Mouse (Mus musculus) MN1 (cell line): ENCODE data around the gene Yeats2.
"Not testable (repeated sequence)": the region's sequence is repeated elsewhere in the genome, so short reads cannot be mapped to it uniquely, and the experiment has no call there.

Source experiments
- DNase-seq: peaks from one replicate; pipeline ENCODE4 v3.0.0-alpha.2; 2016; ENCODE audit warnings: low spot score

Gene Yeats2

DNA sequence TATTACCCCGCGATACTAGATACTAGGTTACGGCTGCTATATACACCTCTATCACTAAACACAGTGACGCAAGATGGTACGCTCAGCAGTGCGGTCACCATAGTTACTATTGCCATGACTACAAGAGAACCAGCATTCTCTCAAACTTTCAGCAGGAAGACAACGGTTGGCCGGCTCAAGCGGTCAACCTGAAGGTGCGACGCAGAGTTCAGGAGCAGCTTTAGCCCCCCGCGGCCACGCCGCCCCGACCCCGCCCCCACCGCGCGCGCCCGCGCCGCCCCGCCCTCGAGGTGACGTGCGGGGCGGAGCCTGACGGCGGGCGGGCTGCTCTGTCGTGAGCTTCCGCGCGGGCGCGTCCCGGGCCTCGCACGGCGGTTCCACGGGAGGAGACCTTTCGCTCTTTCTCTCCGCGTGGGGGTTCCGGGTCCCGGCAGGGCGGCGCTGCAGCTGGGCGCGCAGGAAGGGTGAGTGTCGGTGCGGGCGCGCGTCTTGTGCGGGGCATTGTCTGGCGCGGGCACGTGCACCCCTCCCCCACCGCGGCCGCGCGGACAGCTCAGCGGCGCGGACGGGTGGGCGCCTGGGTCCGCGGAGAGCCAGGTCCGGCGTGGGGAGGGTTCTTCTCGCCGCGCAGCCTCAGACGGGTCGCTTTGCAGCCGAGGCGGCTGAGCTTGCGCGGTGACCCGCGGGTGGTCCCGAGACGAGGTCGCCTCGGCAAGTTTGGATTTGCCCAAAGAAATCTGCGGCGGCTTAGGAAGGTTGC is at the start of gene Yeats2:
Gene Yeats2, plus strand, starts transcription at position 292 of the 760 bp plus-strand sequence.
- DNase-seq, result peak; percentile 89

DNA sequence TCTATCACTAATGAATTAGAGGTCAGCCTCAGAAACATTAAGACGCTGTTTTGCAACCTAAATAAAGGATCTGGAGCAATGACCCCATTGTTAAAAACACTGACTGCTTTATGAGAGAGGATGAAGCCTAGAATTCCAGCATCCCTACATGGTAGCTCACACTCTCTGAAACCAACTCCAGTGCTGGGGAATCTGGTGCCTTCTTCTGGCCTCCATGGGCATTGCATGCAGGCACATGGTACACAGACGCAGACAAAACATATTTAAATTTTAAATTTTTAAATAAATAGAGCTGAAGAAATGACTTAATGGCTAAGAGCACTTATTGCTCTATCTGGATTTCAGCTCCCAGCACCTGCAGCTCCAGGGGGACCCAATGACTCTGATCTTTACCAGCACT is 44.9 kb upstream of the Yeats2 start:
- no peak for DNase-seq

DNA sequence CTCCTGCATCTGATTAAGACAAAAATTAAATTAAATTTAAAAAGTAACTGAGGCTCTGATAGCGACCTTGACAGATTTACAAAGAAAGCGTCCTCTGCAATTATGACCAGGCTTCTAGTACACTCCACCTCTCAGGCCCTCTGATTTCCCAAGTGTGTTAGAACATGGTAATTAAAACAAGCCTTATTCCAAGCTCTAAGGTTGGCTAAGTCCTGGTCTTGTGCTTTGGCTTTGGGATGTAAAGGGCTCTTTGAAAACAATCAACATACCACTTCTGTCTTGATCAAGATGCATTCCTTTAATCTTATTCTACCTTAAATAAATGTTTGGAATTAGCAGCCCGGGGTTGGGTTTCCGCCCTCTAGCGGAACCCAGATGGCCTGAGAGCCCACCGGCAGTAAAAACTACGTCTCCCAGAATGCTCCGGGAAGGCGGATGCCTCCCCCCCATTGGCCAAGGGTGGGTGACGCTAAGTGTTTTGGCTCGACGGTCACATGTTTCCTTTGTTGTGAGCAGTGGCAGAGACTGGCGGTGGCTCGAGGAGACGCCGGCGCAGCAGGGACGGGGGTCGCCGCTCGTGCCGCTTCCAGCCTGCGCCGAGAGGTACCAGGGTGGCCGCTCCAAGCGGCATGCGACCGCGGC is 43.7 kb upstream of the Yeats2 start, which contains the start of gene Klhl24:
Gene Klhl24, plus strand, starts transcription at position 474 of the 642 bp plus-strand sequence.
- peak; percentile 94 for DNase-seq

DNA sequence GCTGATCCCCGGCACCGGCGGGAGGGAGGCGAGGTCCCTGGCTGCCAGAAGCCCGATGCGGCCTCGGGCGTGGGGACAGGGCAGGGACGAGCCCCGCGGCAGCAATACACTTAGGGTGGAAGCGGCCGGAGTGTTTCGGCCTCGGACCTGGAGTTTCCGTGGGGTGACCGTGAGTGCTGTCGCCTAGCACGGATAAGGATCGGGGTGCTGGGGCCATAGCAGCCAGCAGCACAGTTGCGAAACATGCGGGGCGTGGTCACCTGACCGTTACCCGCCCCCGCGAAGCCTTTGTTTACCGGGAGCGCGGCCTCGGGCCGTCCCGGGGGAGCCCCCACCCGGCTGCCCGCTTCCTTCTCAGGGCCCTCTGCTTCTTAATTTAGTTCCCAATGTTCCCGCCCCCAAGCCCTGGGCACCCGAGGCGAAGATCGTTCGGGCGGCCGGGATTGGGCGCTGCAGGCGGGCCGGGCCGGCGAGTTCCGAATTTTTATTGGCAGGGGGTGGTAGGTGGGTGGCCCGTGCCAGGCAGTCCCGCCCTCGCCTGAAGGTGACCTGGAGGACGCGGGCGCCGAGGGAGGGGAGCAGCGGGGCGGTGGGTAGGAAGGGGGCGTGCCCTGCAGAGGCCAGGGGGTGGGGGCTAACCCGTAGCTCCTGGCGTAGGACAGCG is 43.0 kb upstream of the Yeats2 start:
- DNase-seq, result peak; percentile 92

DNA sequence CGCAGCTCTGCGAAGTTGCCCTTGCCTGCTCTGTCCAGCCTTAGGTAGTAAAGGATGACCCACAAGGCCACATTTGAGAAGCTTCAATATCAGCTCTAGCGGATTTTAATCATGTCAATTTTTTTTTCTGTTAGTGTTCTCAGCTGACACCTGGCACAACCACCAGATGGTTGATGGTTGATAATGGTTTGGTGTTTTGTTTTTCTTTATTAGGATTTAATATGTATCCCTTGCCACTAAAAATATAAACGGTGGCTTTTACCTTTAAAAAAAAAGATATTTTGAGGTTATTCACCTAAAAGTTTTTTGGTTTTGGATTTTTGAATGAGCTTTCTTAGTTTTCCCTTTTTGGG is 42.5 kb upstream of the Yeats2 start:
- no peak for DNase-seq

DNA sequence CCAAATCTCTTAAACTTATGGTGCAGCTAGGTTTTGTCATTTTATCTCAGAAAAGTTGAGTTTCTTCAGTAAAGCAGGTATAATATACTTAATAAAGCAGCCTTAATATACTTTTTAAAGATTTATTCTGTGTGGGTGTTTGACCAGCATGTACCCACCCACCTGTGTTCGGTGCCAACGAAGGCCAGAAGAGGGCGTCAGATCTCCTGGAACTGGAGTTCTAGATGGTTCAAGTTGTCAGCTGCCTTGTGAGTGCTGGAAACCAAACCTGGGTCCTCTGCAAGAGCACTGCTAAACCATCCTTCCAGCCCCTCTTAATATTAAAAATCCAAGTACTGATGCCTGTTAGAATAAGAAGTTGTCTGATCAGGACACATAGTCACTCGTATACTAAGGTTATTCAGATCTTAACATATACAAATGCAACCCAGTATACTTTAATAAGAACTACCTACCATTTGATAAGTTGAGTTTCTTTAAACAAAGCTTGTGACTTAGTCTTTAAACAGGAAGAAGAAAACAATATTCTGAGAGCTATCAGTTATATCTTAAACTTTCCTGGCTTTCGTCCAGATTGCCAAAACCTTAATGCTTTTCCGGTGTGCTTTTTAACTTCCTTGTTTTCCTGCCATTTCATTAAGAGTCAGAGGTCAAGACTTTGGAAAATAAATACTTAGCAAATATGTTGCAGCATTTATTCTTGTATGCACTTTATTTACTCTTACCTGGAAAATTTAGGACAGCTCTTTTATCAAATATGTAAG is 41.8 kb upstream of the Yeats2 start:
- no peak for DNase-seq

DNA sequence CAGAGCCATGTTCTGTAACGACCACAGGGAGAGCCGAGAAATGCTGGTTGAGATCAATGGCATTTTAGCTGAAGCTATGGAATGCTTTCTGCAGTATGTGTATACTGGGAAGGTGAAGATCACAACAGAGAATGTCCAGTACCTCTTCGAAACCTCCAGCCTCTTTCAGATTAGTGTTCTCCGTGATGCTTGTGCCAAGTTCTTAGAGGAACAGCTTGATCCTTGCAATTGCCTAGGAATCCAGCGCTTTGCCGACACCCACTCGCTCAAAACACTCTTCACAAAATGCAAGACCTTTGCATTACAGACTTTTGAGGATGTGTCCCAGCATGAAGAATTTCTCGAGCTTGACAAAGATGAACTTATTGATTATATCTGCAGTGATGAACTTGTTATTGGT is 33.9 kb upstream of the Yeats2 start:
- no peak for DNase-seq

DNA sequence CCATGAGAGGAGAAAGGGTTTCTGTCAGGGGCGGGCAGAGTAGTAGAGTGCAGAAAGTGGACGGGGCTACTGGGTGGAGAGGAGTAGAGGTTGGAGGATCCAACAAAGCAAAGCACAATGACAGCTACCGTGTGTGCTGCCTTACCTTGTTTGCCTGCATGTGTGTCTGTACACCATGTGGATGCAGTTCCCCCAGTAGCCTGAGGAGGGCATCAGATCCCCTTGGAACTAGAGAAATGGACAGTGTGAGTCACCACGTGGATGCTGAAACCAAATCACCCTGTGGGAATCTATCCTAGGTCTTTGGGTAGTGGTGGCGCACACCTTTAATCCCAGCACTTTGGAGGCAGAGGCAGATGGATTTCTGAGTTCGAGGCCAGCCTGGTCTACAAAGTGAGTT is 31.9 kb upstream of the Yeats2 start:
- no peak for DNase-seq

DNA sequence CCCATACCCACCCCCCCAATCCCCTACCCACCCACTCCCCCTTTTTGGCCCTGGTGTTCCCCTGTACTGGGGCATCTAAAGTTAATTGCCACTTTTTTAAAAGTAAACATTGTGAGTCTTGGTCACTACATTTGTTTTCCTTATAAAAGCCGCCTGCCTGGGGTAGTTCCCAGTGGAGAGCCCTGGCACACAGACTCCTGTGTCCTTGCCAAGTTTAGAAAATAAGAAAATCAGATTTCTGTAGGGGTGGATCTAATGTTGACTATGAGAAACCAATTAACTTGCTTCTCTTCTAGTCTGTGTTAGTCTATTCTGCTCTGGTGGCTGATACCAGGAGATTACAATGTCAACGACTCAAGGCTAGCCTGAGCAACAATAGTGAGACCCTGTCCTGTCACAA is 28.2 kb upstream of the Yeats2 start:
- DNase-seq, result no peak

DNA sequence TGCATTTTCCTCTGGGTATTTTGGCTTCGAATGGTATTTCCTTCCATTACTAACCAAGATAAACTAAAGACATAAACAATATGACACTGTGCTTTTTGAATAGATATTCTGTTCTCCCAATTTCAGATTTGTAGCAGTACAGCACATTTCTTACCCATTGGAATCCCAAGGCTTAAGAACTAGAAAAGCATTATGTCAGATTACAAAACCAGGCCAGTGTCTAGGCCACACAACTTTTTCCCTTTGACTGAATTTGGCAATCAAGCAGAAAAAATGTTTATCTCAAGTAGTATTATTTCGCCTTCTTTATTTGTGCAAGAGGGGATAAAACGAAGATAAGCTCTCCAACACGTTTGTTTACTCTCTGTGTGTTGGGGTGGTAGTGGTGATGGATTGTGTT is 24.8 kb upstream of the Yeats2 start:
- no peak for DNase-seq

DNA sequence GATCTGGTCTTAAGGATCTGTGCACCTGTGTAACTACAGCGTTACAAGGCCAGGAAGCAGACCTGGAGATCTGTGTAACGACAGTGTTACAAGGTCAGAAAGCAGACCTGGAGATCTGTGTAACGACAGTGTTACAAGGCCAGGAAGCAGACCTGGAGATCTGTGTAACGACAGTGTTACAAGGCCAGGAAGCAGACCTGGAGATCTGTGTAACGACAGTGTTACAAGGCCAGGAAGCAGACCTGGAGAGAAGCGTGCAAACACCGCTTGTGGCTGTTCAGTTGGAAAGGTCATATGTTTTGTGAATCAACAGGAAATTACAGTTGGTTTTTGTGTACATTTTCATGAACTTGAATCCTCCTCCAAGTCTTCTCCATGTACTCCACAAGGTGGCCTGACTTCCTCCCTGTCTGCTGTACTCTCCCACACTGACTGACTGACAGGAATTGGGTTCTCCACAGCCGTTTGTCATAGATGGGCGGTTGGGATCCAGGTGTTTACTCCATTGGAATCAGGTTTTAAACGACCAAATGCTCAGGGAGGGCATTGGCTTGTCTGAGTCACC is 14.5 kb upstream of the Yeats2 start:
- not testable (repeated sequence) for DNase-seq

DNA sequence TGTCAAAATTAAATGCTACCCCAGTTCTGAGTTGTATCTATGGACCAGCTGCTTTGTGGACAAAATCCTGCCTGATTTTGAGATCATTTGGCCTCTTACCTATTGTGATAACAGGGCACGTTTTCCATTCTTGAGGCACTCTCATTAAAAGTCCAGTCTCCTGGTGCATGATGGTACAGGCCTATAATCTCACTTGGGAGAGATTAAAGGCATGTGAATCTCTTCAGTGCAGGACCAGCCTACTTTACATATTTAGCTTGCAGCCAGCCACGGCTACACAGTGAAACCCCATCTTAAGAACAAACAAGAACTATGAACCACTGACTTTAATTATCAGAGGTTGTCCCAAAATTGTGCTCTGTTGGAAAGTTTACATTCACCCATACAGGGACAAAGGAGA is 10.5 kb upstream of the Yeats2 start:
- DNase-seq, result no peak

DNA sequence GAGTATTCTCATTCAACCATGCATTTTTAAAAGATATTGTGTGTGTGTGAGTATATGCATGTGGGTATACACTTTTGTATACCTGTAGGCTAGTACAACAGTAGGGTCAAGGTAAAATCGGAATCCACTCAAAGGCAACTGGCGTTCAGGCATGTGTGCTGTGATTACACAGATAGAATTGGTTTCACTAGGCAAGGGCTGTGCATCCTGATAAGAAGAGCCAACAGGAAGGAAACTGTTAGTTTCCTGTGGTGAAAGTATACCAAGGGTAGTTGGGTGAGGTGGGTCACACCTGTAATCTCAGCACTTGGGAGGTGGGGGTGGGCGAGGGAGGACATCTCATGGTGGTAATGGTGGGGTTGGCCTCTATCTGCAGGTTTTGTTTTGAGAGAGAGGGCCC is 3.7 kb downstream of the Yeats2 start:
- no peak for DNase-seq

DNA sequence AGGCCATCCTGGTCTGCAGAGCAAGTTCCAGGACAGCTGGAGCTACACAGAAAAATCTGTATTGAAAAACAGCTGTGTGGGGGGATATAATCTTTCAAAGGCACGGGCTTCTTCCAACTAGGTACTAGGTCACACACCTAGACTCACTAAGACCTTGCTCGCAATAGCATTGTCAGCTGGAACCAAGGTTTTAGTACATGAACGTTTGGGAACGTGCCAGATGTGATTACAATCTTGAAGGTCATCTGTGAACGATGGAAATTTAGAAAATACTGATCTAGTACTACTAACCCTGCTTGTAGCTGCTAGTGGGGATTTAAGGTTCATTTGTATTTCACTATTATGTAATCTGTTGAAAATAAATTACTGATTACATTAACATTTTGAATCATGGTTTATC is 11.1 kb downstream of the Yeats2 start:
- DNase-seq, result no peak

DNA sequence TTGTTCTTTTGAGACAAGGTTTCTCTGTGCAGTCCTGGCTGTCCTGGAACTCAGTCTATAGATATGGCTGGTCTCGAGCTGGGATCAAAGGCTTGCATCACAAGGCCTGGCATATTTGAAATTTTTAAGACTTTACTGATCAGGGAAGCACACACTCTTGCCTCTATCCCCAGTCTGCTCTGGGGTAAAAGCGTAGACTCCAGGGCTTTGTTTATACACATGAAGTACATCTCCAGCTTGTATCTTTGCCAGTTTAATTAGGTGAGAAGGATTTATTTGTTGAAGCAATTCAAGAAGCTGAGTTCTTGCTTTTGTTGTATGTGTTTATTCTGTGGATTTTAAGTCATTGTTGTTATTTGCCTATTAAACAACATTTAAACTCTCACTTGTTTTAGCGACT is 12.9 kb downstream of the Yeats2 start:
- no peak for DNase-seq

DNA sequence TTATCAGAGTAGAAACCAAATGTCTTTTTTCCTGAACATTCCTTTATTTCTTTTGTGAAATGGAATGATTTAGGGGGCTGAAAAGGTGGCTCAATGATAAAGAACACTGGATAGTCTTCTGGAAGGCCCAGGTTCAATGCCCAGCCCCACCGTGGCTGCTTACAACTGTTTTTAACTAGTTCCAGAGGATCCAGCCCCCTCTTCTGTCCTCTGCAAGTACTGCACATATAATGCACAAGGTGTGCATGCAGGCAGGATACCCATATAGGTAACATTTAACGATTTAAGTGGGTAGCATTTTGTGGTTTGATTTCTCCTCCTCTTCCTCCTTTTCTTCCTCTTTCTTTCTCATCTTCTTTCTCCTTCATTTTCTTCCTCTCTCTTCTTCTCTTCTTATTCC is 19.3 kb downstream of the Yeats2 start:
- no peak for DNase-seq

DNA sequence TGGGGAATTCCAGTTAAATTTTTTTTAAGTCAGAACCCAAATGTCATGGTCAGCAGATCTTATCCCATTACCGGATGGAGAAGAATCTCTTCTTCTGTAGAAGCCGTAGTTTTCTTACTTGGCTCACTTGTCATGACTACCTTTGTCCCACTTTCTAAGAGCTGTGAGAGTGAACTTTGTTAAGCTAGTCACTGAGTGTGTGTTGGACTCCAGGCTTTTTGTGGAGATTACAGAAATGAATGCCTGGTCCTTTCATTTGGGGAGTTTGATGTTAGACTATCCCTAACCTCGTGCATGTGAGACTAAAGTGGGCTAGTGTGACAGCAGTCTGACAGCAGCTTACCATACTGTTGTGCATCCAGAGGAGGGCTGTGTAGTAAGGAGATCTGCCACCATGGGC is 28.2 kb downstream of the Yeats2 start:
- no peak for DNase-seq

DNA sequence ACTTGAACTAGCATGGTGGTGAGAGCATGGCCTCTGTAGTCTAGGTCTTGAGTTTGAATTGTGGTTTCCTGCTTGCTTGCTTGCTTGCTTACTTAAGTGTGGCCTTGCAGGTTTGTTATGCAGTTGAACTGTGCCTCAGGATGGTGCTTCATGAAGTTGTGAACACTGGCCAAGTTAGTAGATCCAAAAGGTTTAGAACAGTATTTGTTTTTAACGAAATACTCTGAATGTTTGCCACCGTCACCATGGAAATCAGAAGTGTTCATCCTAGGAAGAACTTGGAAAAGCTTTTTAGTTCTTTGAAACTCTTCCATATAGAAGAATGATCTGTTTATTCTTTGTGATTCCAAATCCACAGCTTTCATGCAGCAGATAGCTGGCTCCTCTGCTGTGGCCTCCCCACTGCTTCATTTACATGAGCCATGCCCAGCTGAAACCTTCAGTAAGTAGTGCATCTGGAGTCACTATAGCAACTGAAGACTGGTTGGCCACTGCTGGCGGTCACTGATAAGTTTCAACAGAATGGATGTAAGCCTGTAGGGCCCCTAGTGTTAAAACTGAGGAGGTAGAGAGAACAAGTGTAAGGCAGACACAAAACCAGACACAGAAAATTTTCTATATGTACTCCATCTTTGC is 28.7 kb downstream of the Yeats2 start:
- DNase-seq, result peak; percentile 16

DNA sequence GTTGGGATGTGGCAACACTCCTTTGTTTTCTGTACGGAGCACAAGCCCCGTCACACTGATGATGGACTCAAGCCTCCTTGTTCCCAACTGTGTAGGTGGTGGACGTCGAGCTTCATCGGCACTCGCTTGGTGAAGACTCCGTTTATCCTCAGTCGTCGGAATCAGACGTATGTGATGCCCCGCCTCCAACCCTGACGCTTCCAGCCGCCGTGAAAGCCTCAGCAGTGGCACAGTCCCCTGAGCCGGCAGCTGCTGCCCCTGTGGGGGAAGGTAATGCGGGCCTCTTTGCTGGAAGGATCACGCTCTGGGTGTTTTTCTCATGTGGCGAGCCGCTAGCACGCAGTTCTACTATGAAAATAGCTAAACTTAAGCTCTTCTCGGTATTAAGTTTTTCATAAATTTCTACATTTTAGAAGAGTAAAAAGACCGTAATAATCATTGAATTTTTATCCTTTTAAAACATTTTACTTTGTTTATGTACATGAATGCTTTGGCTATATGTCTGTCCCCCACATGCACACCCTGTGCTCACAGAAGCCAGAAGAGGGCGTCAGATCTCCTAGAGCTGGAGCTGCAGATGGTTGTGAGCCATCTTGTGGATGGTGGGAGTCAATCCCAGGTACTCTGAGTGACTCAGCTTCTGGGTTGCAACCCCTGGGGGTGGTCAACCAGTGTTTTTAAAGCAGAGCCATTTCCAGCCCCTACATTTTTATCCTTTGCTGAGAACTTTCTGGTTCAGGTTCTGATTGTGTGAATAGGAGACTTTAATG is 38.7 kb downstream of the Yeats2 start:
- no peak for DNase-seq

DNA sequence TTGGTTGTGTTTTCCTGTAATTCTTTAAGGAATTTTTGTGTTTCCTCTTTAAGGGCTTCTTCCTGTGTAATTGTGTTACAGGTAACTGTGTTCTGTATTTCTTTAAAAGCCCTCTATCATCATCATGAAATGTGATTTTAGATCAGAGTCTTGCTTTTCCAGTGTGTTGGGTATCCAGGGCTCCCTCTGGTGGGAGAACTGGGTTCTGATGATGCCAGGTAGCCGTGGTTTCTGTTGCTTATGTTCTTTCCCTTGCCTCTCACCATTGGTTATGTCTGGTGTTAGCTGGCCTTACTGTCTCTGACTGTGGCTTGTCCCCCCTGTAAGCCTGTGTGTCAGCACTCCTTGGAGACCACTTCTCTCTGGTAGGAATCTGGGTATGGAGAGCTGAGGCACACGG is 44.5 kb downstream of the Yeats2 start:
- DNase-seq, result peak; percentile 46
